Mouse (Mus musculus) E14TG2a.4 (cell line): Measurements from ENCODE around the gene Ablim1.

Experiments
- CTCF ChIP-seq: conservative IDR thresholded peaks from 2 replicates; pipeline ENCODE4 v1.5.1; 2014; ENCODE audit warnings: low read length
- NANOG ChIP-seq: IDR thresholded peaks from 2 replicates; pipeline ENCODE4 v1.6.1; 2014; ENCODE audit warnings: borderline replicate concordance, low read length, mixed read lengths
- POU5F1 ChIP-seq: IDR thresholded peaks from 2 replicates; pipeline ENCODE4 v1.6.1; 2014; ENCODE audit warnings: low read length, borderline replicate concordance

GRCm38 (mm10) chr19:56995441-56995840 lies 319.3 kb downstream of the Ablim1 start:
- no peak for TF ChIP-seq CTCF
- no peak for TF ChIP-seq POU5F1
- TF ChIP-seq NANOG = no peak
